Mouse (Mus musculus) cerebellum, adult (tissue): ENCODE measurements around the gene Sept1.

Experiments
- ATAC-seq: cut with Nextera tagmentation; 2 replicates; pipeline ENCODE4 v1.9.2; 2017; ENCODE audit warnings: mild to moderate bottlenecking, moderate library complexity, mixed read lengths; ENCODE audit not compliant: insufficient number of reproducible peaks, low FRiP score, low TSS enrichment

The Sept1 gene

GRCm38 (mm10) chr7:127223106-127223505, 9.8 kb downstream of the Sept1 start:
- no peak for ATAC-seq

DNA sequence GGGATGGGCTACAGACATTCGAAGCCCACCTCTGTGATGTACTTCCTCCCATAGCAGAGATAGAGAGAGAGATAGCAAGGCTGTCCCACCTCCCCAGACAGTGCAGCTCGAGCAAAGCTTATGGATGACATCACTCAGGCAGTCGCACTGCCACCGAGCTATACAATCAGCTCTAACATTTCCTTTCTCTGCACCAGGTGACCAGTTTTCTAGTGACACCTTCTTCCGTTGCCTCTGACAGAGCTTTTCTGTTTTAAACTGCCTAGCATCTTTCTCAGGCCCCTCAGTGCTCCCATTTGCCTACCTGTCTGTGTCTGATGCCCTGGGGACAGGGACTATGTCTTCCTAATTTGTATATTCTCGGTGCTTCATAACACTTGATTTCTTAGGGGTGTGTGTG, 12.5 kb downstream of the Sept1 start:
- ATAC-seq: no peak

- no peak for ATAC-seq
Observed at GRCm38 (mm10) chr7:127218670-127219069, 14.3 kb downstream of the Sept1 start.

DNA sequence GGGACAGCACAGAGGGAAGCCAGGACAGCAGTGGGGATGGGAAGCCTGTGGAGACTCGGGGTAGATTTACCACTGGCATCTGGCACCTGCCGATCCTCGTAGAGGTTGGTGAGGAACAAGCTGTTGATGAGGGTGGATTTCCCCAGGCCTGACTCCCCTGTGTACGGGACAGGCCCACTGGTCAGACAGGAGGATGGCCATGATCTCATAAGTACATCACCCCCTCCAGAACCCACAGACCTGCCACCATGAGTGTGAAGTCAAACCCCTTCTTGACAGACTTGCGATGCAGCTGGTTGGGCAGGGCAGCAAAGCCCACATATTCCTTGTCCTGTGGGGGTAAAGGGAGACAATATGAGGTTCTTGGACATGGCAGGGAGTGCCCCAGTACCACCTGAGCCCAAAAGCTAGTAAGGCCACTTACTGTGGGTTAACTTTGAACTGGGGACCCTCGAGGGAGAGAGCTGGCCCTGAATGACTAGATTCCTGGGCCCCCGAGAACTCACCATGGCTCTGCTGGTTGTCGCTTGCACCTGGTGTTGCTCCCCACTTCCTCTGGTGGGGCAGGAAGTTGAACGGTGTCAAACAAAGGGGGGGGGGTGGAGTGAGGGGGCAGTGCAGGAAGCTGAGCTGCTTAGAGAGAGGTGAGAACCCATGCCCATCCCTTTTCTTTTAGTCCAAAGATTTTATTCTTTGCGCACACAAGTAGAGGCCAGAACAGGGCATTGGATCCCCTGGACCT, 14.9 kb downstream of the Sept1 start:
- ATAC-seq: no peak

DNA sequence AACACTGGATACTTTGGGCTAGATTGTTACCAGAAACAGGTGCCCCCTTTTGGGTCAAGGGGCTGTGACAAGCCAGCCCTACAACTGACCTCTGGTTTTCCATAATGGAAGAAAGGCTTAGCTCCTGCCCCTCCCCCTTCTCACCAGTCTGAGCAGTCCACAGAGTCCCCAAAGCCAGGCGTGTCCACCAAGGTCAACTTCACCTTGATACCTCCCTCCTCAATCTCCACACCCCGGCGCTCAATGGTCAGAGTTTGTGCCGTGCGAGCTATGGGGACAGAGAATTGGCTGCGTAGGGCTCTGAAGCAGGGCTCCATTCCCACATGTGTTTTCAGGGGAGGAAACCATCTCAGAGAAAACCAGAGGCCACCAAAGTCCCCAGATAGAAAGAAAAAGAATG, 15.5 kb downstream of the Sept1 start:
- no peak for ATAC-seq

DNA sequence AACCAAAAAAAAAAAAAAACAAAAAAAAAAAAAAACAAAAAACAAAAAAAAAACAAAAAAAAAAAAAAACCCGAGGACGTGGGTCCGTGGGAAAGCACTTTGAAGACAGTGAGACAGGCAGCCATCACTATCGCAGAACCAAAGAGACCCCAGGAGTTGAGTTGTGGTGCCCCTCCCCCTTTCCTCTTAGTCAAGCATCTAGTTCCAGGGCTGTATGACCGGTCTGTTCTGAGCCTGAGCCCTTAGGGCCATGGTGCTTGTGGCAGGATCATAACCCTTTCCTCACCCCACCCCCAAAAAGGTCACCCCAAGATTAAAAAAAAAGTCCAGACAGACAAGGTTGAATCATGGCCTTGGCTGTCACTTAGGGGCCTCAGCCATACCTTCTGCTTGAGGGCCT, 16.6 kb downstream of the Sept1 start:
- no peak for ATAC-seq

DNA sequence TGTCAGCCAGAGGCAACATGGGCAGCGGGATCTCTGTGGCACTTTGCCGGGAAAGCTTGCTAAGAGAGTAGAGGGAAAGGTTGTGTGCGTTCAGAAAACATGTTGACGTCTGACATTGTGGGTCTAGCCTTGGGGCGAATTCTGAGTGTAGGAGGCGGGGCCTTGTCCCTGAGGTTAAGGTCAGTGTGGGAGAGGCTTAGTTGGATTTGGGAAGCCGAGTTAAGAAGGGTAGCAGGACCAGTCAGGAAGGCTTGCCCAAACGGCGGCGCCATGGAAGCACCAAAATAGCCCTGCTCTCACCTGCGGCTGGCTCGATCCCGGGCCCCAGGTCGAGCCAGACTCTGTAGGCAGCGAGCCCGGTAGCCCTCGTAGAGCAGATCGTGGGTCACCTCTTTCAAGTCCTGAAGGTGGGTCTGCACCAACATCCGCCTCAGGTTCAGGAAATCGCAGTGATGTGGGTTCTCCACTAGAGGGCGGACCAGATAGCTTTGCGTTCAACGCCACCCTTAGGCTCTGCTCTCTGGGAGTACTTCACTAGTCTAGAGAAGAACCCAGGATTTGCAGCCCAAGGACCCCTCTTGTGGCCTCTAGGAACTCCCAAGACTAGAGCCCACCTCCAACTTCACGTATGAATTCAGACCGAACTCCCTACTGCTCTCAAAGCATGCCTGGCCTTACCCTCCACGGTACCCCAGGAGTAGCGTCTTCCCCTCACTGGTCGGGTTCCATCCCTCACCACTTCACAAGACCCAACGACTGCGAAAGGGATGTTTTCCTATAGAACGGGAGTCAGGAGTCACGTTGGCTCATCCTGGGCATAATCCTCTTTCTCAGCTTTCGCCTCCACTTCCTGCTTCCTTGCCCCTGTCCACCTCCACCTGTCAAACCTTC, 17.7 kb downstream of the Sept1 start:
- ATAC-seq: peak; percentile 15; the same call in 1 of the 2 replicates

DNA sequence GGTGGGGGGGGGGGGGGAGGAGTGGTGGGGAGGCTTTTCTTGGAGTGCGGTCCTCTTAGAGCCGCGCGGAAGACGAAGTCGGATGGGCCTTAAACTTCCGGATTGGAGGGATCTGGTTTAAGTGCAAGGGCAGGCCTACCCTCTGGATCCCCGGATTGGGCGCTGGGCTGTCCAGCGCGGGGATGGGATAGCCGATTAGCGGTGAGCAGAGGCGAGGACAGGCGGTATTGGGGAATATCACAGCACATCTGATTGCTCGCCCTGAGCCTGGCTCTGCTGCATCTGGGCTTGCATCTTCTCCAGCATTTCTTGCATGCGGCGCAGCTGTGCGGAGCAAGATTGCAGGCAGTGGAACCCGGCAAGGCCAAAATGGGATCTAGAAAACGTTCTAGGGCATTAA, 18.4 kb downstream of the Sept1 start:
- no peak for ATAC-seq

DNA sequence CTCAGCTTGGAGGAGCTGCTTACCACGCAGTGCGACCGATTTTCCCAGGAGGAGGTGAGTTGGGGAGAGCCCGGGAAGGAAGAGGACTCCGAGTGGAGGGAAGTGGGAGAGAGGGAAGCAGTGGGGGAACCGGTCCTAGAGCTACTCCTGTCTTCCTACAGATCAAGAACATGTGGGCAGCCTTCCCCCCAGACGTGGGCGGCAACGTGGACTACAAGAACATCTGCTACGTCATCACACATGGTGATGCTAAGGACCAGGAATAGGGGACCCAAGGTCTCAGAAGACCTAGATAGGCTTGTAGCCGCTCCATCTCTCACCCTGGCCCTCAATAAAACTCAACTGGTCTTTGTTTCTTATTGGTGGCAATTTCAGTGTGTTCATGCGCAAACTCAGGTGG, 19.0 kb downstream of the Sept1 start:
- ATAC-seq: no peak

GRCm38 (mm10) chr7:127213485-127213884, 19.4 kb downstream of the Sept1 start:
- ATAC-seq: no peak

DNA sequence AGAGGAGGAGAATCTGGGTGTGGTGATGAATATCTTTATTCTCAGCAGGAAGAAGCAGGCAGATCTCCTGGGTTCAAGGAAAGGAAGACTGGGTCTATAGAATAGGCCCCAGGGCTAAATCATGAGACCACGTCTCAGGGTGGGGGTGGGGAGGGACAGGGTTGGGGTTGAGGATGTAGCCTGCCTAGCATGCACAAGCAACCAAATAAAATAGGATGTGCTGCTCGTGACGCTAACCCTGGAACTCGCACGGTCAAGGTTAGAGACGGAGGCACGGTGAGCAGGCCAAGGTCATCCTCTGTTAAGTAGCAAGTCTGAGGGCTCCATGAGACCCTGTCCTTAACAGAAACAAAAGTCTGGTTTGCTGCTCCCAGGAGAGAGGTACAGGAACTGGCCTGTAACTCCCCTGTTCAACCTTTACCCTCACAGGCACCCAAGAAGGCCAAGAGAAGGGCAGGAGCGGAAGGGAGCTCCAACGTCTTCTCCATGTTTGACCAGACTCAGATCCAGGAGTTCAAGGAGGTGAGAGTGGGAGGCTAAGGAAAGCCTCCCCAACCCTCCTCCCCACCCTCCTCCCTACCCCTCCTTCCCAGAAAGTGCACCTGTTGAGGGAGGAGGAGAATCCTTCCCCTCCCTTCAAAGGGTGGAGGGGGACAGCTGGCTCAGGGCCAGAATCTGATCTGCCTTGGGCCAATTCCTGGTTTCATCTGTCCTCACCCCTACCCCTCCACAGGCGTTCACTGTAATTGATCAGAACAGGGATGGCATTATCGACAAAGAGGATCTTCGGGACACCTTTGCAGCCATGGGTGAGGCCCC, 20.3 kb downstream of the Sept1 start:
- no peak for ATAC-seq

DNA sequence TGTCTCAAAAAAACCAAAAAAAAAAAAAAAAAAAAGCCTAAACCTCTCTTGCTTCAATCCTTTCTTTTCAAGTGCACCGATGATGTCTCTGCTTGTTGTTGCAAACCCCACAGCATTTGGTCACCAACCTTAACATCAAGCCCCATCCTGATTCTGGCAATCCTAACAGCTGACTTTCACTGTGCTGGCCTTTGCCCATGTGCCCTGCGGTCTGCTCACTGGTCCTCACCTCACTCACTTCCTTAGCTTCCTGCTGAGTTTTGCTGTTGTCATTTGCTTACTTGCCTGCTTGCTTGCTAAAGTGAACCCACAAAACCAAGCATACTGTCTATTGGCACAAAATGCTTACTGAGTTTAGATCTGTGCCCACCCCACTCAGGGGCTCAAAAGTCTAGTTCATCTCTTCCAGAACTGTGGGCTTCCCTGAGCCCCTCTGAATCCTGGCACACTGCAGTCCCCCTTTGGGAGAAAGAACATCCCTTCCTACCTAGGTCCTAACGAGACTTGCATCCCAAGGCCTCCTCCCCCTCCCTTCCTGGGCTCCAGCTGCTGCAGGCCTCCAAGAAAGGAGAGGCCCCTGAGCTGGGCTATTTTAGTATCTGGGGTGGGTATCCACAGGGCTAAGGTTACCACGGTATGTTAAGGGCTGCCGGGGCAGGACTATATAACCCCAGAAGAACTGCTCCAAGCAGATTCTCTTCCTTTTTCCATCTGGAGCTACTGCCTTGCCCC, 21.8 kb downstream of the Sept1 start:
- no peak for ATAC-seq

DNA sequence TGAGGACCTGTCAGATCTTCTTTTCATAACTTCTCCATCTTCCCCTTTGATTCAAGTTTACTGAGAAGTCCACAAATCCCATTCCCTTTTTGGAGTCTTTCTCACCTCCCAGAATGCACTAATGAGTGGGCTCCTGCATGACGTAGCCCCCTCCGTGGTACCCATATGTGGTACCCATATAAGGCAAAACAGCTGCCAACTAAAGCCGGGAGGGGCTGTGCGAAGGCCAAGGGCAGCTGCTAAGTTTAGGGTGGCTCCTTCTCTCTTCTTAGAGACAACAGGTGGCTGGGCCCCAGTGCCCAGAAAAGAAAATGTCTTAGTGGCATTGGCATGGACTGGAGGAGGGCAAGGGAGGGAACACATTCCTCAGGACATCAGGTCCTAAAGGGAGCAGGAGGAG, 22.7 kb downstream of the Sept1 start:
- ATAC-seq: no peak

- ATAC-seq: no peak
Observed at GRCm38 (mm10) chr7:127209851-127210250, 23.1 kb downstream of the Sept1 start.

- ATAC-seq: peak; percentile 95
Observed at GRCm38 (mm10) chr7:127208553-127209438, 24.1 kb downstream of the Sept1 start, which contains the start of gene Mylpf. TSS of gene Mylpf (plus strand) at chr7:127208890.

- ATAC-seq: no peak
Observed at GRCm38 (mm10) chr7:127208295-127208552, 24.7 kb downstream of the Sept1 start, which contains the start of gene Tbc1d10b. TSS of gene Tbc1d10b (minus strand) at chr7:127208468.

DNA sequence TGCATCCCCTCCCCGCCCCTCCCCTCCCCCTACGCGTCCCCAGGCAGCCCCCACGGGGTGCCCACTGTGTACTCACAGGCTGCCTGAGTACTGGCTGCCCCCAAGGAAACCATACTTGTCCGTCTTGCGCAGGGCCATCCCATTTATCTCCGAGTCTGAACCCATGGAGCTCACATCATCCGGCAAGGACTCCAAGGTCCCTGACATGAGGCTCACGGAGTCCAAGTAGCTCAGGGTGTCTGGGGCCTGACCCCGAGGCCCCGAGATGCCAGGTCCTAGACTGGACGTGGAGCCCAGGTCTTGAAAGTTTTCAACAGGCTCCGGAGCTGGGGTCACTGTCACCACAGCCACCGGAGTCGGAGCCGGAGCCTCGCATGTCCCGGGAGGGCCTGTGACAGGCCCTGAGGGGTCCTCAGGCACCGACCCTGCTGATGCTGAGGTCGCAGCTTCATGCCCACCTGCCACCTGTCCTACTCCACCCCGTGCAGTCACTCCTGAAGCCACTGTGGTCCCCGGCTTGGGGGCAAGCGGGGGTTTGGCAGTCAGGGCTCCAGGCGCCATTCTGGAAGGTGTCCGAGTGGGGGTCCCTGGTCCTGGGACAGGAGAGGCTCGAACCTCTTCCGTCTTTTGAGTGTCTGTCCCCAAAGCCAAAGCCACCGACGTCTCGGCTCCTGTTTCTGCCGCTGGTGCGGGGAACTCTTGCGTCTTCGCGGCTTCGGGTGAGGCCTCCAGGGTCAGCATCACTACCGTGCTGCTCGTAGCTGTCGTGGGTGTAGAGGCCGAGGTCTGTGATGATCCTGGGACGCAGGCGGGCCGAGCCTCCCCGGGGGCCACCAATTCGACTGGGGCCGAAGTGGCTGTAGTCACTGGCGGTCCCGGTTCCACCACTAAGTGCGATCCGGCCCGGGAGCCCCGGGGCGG, 25.3 kb downstream of the Sept1 start:
- ATAC-seq: no peak

GRCm38 (mm10) chr7:127206606-127207005, 26.3 kb downstream of the Sept1 start:
- ATAC-seq: no peak
